Mouse (Mus musculus) CH12.LX (cell line): ENCODE data around the gene Gm3435. TPM values are rescaled to one million over a fixed set of nuclear protein-coding genes. Genes with fewer than 3 reads are reported as not detected.

Experiments used
- DNase-seq: peaks from one replicate; pipeline ENCODE4 v3.0.0-alpha.2; 2013; ENCODE audit errors: extremely low read depth
- H3K27ac ChIP-seq: 2 replicates; pipeline ENCODE4 v1.5.1; 2012; ENCODE audit warnings: low read depth, mild to moderate bottlenecking, control low read depth, moderate library complexity; ENCODE audit not compliant: insufficient read depth
- H3K27me3 ChIP-seq: replicated peaks from 2 replicates; pipeline ENCODE3; 2012; ENCODE audit warnings: inconsistent platforms
- H3K36me3 ChIP-seq, 2 experiments: replicated peaks in 1 of 2; 2 replicates each; pipeline versions ENCODE3 to v1.6.1; 2012; ENCODE audit warnings: inconsistent platforms in 1 of 2, low read length in 1 of 2, mild to moderate bottlenecking in 1 of 2, mixed read lengths in 1 of 2, moderate library complexity in 1 of 2; ENCODE audit not compliant: control insufficient read depth in 1 of 2, insufficient read depth in 1 of 2
- H3K4me1 ChIP-seq, 2 experiments: 2 replicates each; pipeline ENCODE4 v1.6.1; 2012; ENCODE audit warnings: inconsistent platforms in 1 of 2, moderate library complexity in 1 of 2; ENCODE audit not compliant: insufficient read depth in 2 of 2, control insufficient read depth in 1 of 2
- H3K4me2 ChIP-seq: 2 replicates; pipeline ENCODE4 v1.6.1; 2012; ENCODE audit warnings: low read depth, mild to moderate bottlenecking, control low read depth; ENCODE audit not compliant: poor library complexity, insufficient read depth, severe bottlenecking
- H3K4me3 ChIP-seq, 3 experiments: fragments of 150-350 bp in 1 of 3; sonication (generic) in 1 of 3; replicated peaks in 1 of 3; 2 replicates each; pipeline versions ENCODE3 to v1.5.1; 2011 to 2012; ENCODE audit warnings: low read depth in 2 of 3, low read length in 2 of 3, mild to moderate bottlenecking in 2 of 3, moderate library complexity in 2 of 3, control low read depth in 1 of 3, improper control_type of control experiment in 1 of 3, inconsistent platforms in 1 of 3, mixed read lengths in 1 of 3; ENCODE audit not compliant: poor library complexity in 1 of 3
- H3K79me2 ChIP-seq: replicated peaks from 2 replicates; pipeline ENCODE4 v1.6.1; 2012; ENCODE audit warnings: mild to moderate bottlenecking, moderate library complexity; ENCODE audit not compliant: control insufficient read depth, poor library complexity, insufficient read depth, severe bottlenecking; ENCODE audit errors: extremely low read depth
- H3K9ac ChIP-seq: 2 replicates; pipeline ENCODE4 v1.6.1; 2012; ENCODE audit warnings: low read depth, mild to moderate bottlenecking, control low read depth, moderate library complexity; ENCODE audit not compliant: insufficient read depth
- H3K9me3 ChIP-seq: replicated peaks from 2 replicates; pipeline ENCODE3; 2012; ENCODE audit warnings: low read length, inconsistent platforms, mixed read lengths
- BHLHE40 ChIP-seq: IDR thresholded peaks from 2 replicates; pipeline ENCODE4 v1.6.1; 2011; ENCODE audit warnings: mild to moderate bottlenecking, low read depth, low read length, improper control_type of control experiment
- CHD2 ChIP-seq: IDR thresholded peaks from 2 replicates; pipeline ENCODE4 v1.6.1; 2011; ENCODE audit warnings: low read length, improper control_type of control experiment
- E2F4 ChIP-seq: IDR thresholded peaks from 2 replicates; pipeline ENCODE4 v1.6.1; 2011; ENCODE audit warnings: low read depth, low read length, improper control_type of control experiment; ENCODE audit not compliant: insufficient replicate concordance
- EP300 ChIP-seq: IDR thresholded peaks from 2 replicates; pipeline ENCODE4 v1.6.1; 2011; ENCODE audit warnings: low read length, improper control_type of control experiment
- ETS1 ChIP-seq: conservative IDR thresholded peaks from 2 replicates; pipeline ENCODE4 v1.6.1; 2012; ENCODE audit warnings: low read depth, mild to moderate bottlenecking, inconsistent platforms, low read length, improper control_type of control experiment, moderate library complexity
- IRF4 ChIP-seq: IDR thresholded peaks from 2 replicates; pipeline ENCODE4 v1.6.1; 2014; ENCODE audit warnings: low read depth, mild to moderate bottlenecking, inconsistent platforms, low read length, improper control_type of control experiment
- JUND ChIP-seq: conservative IDR thresholded peaks from 2 replicates; pipeline ENCODE4 v1.6.1; 2011; ENCODE audit warnings: low read depth, low read length, improper control_type of control experiment
- KAT2A ChIP-seq: IDR thresholded peaks from 2 replicates; pipeline ENCODE4 v1.6.1; 2012; ENCODE audit warnings: low read length, improper control_type of control experiment, inconsistent platforms; ENCODE audit not compliant: insufficient replicate concordance
- MAFK ChIP-seq: IDR thresholded peaks from 2 replicates; pipeline ENCODE4 v1.6.1; 2011; ENCODE audit warnings: low read length, improper control_type of control experiment; ENCODE audit not compliant: insufficient replicate concordance
- MEF2A ChIP-seq: IDR thresholded peaks from 2 replicates; pipeline ENCODE4 v1.6.1; 2014; ENCODE audit warnings: low read depth, mild to moderate bottlenecking, inconsistent platforms, low read length, improper control_type of control experiment, borderline replicate concordance
- MYC ChIP-seq: IDR thresholded peaks from 2 replicates; pipeline ENCODE4 v1.6.1; 2011; ENCODE audit warnings: low read depth, mild to moderate bottlenecking, improper control_type of control experiment, low read length
- NELFE ChIP-seq: IDR thresholded peaks from 2 replicates; pipeline ENCODE4 v1.6.1; 2011; ENCODE audit warnings: low read depth, low read length, improper control_type of control experiment
- NRF1 ChIP-seq: IDR thresholded peaks from 2 replicates; pipeline ENCODE4 v1.6.1; 2014; ENCODE audit warnings: low read depth, mild to moderate bottlenecking, inconsistent platforms, low read length, improper control_type of control experiment, moderate library complexity
- PAX5 ChIP-seq: IDR thresholded peaks from 2 replicates; pipeline ENCODE4 v1.6.1; 2012; ENCODE audit warnings: low read length, inconsistent platforms, mixed read lengths
- POLR2AphosphoS2 ChIP-seq: IDR thresholded peaks from 2 replicates; pipeline ENCODE4 v1.6.1; 2011; ENCODE audit warnings: low read depth, low read length, improper control_type of control experiment
- RCOR1 ChIP-seq: conservative IDR thresholded peaks from 2 replicates; pipeline ENCODE4 v1.6.1; 2012; ENCODE audit warnings: low read depth, mild to moderate bottlenecking, inconsistent platforms, low read length, improper control_type of control experiment
- SIN3A ChIP-seq: IDR thresholded peaks from 2 replicates; pipeline ENCODE4 v1.6.1; 2012; ENCODE audit warnings: low read length, improper control_type of control experiment, inconsistent platforms
- TBP ChIP-seq: conservative IDR thresholded peaks from 2 replicates; pipeline ENCODE4 v1.6.1; 2011; ENCODE audit warnings: low read depth, low read length, improper control_type of control experiment
- TCF12 ChIP-seq: IDR thresholded peaks from 2 replicates; pipeline ENCODE4 v1.6.1; 2014; ENCODE audit warnings: low read depth, mild to moderate bottlenecking, inconsistent platforms, low read length, improper control_type of control experiment
- USF1 ChIP-seq: IDR thresholded peaks from 2 replicates; pipeline ENCODE4 v1.6.1; 2014; ENCODE audit warnings: low read depth, mild to moderate bottlenecking, inconsistent platforms, low read length, improper control_type of control experiment
- USF2 ChIP-seq: conservative IDR thresholded peaks from 2 replicates; pipeline ENCODE4 v1.6.1; 2011; ENCODE audit warnings: low read depth, low read length, improper control_type of control experiment
- ZMIZ1 ChIP-seq: IDR thresholded peaks from 2 replicates; pipeline ENCODE4 v1.6.1; 2012; ENCODE audit warnings: low read depth, mild to moderate bottlenecking, inconsistent platforms, low read length, improper control_type of control experiment
- ZNF384 ChIP-seq: IDR thresholded peaks from 2 replicates; pipeline ENCODE4 v1.6.1; 2012; ENCODE audit warnings: low read depth, low read length, improper control_type of control experiment, inconsistent platforms
- dilution Hi-C: fragments of 300-500 bp; cut with MboI; formaldehyde crosslinking; loops from 2 replicates; pipeline ENCODE4 v1.14.3; 2020; ENCODE audit warnings: low sequenced_read_pairs; ENCODE audit not compliant: extremely low pct_unique_long_range_greater_than_20kb, extremely low pct_ligation_motif_present
- in situ Hi-C: fragments of 300-500 bp; cut with MboI; formaldehyde crosslinking; loops from 3 replicates; pipeline ENCODE4 v1.14.3; 2019; ENCODE audit warnings: low sequenced_read_pairs, low pct_ligation_motif_present, low pct_unique_long_range_greater_than_20kb, mixed read lengths
- polyA plus RNA-seq: library from polyadenylated mRNA; unstranded; fragments of >175 nt; gene quantifications from 2 replicates; pipeline ENCODE4 v1.2.1, GENCODE M21; 2012; ENCODE audit warnings: low read depth; ENCODE audit not compliant: insufficient read length
- total RNA-seq, 2 experiments: library from RNA; depleted of rRNA; stranded (reverse); fragments of 300-350 nt in 1 of 2; fragments of >200 nt in 1 of 2; gene quantifications; 2 replicates each; pipeline ENCODE4 v1.2.3; 2012 to 2014

The Gm3435 gene
- total and polyA plus RNA-seq, 3 experiments = 2.3 to 9.4 (median 4.3) TPM

- no peak for DNase-seq
- in situ Hi-C loops = no loop called here
- dilution Hi-C loops = no loop called here
Observed at GRCm38 (mm10) chr17:15066911-15067310, 56.9 kb downstream of the Gm3435 start.

DNA sequence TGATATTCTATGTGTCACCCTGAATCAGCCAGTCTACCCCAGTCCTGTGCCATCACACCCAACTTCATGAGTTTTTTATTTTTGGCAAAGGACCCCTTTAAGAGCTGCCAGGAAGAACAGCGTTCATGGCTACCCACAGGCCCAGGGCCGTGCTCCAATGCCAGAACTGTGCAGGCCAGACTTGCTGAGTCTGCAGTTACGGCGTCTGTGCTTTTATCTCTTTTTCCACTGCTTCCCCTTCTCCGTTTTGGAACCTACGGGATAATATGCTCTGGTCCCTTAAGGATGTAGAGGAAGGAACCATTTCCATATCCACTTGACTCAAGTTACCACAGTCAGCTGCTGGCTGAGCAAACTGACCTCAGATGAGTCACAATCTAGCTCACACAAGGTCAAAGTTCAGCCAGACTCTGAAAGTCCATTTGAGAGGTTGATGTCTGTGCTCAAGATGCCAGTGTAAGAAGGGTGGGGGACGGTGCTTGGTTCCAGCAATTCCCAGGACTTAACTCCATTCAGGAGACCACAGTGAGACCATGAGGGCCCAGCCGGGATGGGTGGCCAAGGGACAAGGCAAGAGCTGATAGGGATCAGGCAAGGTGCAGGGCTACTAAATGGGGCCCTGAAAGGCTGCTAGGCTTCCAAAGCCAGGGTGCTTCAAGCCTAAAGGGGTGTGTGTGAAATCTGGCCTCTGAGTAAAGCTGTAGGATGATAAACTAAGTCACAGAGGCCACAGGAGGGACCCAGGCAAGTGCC is 58.2 kb downstream of the Gm3435 start:
- dilution Hi-C loops = no loop called here
- Histone ChIP-seq H3K79me2 (no peaks in the 10 kb centered on the region), H3K36me3 (peaks cover 19 to 56% of the 10 kb centered on the region in 2 experiments), H3K27ac (no peak overlapping the region), H3K9me3 (no peaks in the 10 kb centered on the region), H3K4me1 (no peaks in the 10 kb centered on the region), H3K27me3 (no peaks in the 10 kb centered on the region), H3K4me3 (no peak overlapping the region), H3K9ac (no peak overlapping the region), H3K4me2 (no peak overlapping the region)
- TF ChIP-seq MAFK (0 out of 2 replicates have a peak, but pooled peaks have one; percentile 40), TCF12 (no peak)
- in situ Hi-C loops = no loop called here
- no peak for DNase-seq

More at GRCm38 (mm10) chr17:15066911-15067310, 56.9 kb downstream of the Gm3435 start:
- H3K79me2 ChIP-seq = no peaks in the 10 kb centered on the region
- H3K27me3 ChIP-seq = no peaks in the 10 kb centered on the region
- H3K27ac ChIP-seq = no peak overlapping the region
- peaks cover 29 to 60% of the 10 kb centered on the region in 2 experiments for H3K36me3 ChIP-seq
- H3K4me1 ChIP-seq = no peaks in the 10 kb centered on the region
- H3K4me2 ChIP-seq = no peak overlapping the region
- H3K4me3 ChIP-seq = no peak overlapping the region
- no peaks in the 10 kb centered on the region for H3K9me3 ChIP-seq
- no peak for TF ChIP-seq USF2
- no peak for TF ChIP-seq SIN3A
- TF ChIP-seq PAX5 = no peak
- no peak for TF ChIP-seq TCF12
- no peak overlapping the region for H3K9ac ChIP-seq

DNA sequence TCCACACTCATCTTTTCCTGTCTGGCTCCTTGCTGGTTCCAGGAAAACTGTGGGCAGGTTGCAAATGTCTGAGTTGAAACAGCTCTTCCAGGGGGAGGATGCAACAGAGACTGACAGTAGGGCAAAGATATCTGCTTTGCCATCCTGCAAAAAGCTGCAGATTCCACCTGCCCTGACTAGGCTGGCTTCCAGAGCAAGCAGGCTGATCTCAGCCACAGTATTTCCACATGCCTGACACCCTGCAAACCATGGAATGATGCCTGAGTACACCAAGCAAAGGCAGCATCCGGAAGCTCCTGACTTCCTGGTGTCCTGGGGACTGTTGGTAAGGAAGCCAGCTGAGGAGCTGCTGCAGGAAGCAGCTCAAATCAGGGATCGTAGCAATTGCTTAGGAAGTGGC is 59.1 kb downstream of the Gm3435 start:
- Histone ChIP-seq H3K9me3 (no peaks in the 10 kb centered on the region), H3K9ac (no peak overlapping the region), H3K79me2 (no peaks in the 10 kb centered on the region), H3K27me3 (no peaks in the 10 kb centered on the region), H3K27ac (no peak overlapping the region), H3K4me3 (no peak overlapping the region), H3K4me2 (no peak overlapping the region), H3K36me3 (peaks cover 13 to 52% of the 10 kb centered on the region in 2 experiments), H3K4me1 (no peaks in the 10 kb centered on the region)
- in situ Hi-C loops = no loop called here
- TF ChIP-seq NELFE (no peak), ETS1 (no peak), MAFK (no peak), RCOR1 (no peak), JUND (no peak), CHD2 (no peak), MYC (no peak), NRF1 (no peak), EP300 (no peak), E2F4 (no peak), IRF4 (no peak), POLR2AphosphoS2 (no peak), BHLHE40 (no peak), KAT2A (no peak), ZNF384 (no peak), USF1 (no peak), ZMIZ1 (no peak), MEF2A (no peak), TBP (no peak)
- no peak for DNase-seq
- dilution Hi-C loops = no loop called here
